Mouse (Mus musculus): ENCODE results near the gene Pcgf6.

The Pcgf6 gene

GRCm38 (mm10) chr19:47050271-47051032, at the start of gene Pcgf6:
Pcgf6 (minus strand) TSS chr19:47050906.
- in situ Hi-C loops (cut with MboI, MseI): loop anchor here in 1 of 2 experiments (25.0 kb wide), 1 partner anchor 1263 kb away; the partner anchor contains the start of gene Mgea5

GRCm38 (mm10) chr19:47090550-47091156, 39.9 kb upstream of the Pcgf6 start, which contains the start of the genes Usmg5 and Pdcd11:
Usmg5 (minus strand) TSS chr19:47090647.
Pdcd11 (plus strand) TSS chr19:47090768.
- in situ Hi-C loops (cut with MboI, MseI): loop anchor here in 1 of 2 experiments (5.0 kb wide), 1 partner anchor 1318 kb away; no protein-coding TSS in a partner anchor

- in situ Hi-C loops (cut with MboI, MseI): loop anchor here in 1 of 2 experiments (5.0 kb wide), 1 partner anchor 1318 kb away; no protein-coding TSS in a partner anchor
These were observed 39.2 kb upstream of the Pcgf6 start for GRCm38 (mm10) chr19:47089718-47090525.

- in situ Hi-C loops (cut with MboI, MseI): no loop called here
These were observed 37.5 kb upstream of the Pcgf6 start for GRCm38 (mm10) chr19:47088226-47088625.

GRCm38 (mm10) chr19:47067924-47068611, 17.4 kb upstream of the Pcgf6 start:
- in situ Hi-C loops (cut with MboI, MseI): loop anchor here in 1 of 2 experiments (25.0 kb wide), 1 partner anchor 1281 kb away; the partner anchor contains the start of gene Mgea5

- in situ Hi-C loops (cut with MboI, MseI): loop anchor here in 1 of 2 experiments (25.0 kb wide), 1 partner anchor 1280 kb away; the partner anchor contains the start of gene Mgea5
These were observed 16.6 kb upstream of the Pcgf6 start, which contains the start of gene Taf5 for GRCm38 (mm10) chr19:47067096-47067882. Taf5 (plus strand) TSS chr19:47067746.

- in situ Hi-C loops (cut with MboI, MseI): loop anchor here in 1 of 2 experiments (25.0 kb wide), 1 partner anchor 1279 kb away; the partner anchor contains the start of gene Mgea5
These were observed 15.2 kb upstream of the Pcgf6 start for GRCm38 (mm10) chr19:47065860-47066259.

- in situ Hi-C loops (cut with MboI, MseI): loop anchor here in 1 of 2 experiments (25.0 kb wide), 1 partner anchor 1270 kb away; the partner anchor contains the start of gene Mgea5
These were observed 7.0 kb upstream of the Pcgf6 start for GRCm38 (mm10) chr19:47057684-47058083.

- in situ Hi-C loops (cut with MboI, MseI): loop anchor here in 1 of 2 experiments (25.0 kb wide), 1 partner anchor 1266 kb away; the partner anchor contains the start of gene Mgea5
These were observed 2.8 kb upstream of the Pcgf6 start for GRCm38 (mm10) chr19:47053471-47053870.

GRCm38 (mm10) chr19:47052927-47053326, 2.2 kb upstream of the Pcgf6 start:
- in situ Hi-C loops (cut with MboI, MseI): loop anchor here in 1 of 2 experiments (25.0 kb wide), 1 partner anchor 1266 kb away; the partner anchor contains the start of gene Mgea5

GRCm38 (mm10) chr19:47049840-47050239, 866 bp downstream of the Pcgf6 start:
- in situ Hi-C loops (cut with MboI, MseI): loop anchor here in 1 of 2 experiments (10.0 to 25.0 kb wide), 2 partner anchors 475 to 1263 kb away; partner anchors contain the start of genes Arl3, Mgea5 and Sfxn2

- in situ Hi-C loops (cut with MboI, MseI): loop anchor here in 1 of 2 experiments (10.0 kb wide), 1 partner anchor 474 kb away; the partner anchor contains the start of genes Arl3 and Sfxn2
These were observed 1.6 kb downstream of the Pcgf6 start for GRCm38 (mm10) chr19:47049061-47049460.

GRCm38 (mm10) chr19:47047236-47047833, 3.4 kb downstream of the Pcgf6 start:
- in situ Hi-C loops (cut with MboI, MseI): loop anchor here in 1 of 2 experiments (10.0 kb wide), 1 partner anchor 473 kb away; the partner anchor contains the start of genes Arl3 and Sfxn2

- in situ Hi-C loops (cut with MboI, MseI): loop anchor here in 1 of 2 experiments (10.0 kb wide), 1 partner anchor 472 kb away; the partner anchor contains the start of genes Arl3 and Sfxn2
These were observed 4.4 kb downstream of the Pcgf6 start for GRCm38 (mm10) chr19:47046343-47046742.

- in situ Hi-C loops (cut with MboI, MseI): loop anchor here in 1 of 2 experiments (10.0 kb wide), 1 partner anchor 469 kb away; the partner anchor contains the start of genes Arl3 and Sfxn2
These were observed 7.1 kb downstream of the Pcgf6 start for GRCm38 (mm10) chr19:47043608-47044007.

- in situ Hi-C loops (cut with MboI, MseI): loop anchor here in 1 of 2 experiments (10.0 kb wide), 1 partner anchor 466 kb away; the partner anchor contains the start of genes Arl3 and Sfxn2
These were observed 9.8 kb downstream of the Pcgf6 start for GRCm38 (mm10) chr19:47040720-47041473.

GRCm38 (mm10) chr19:47036596-47036995, 14.1 kb downstream of the Pcgf6 start:
- in situ Hi-C loops (cut with MboI, MseI): no loop called here

- in situ Hi-C loops (cut with MboI, MseI): no loop called here
These were observed 15.8 kb downstream of the Pcgf6 start for GRCm38 (mm10) chr19:47034916-47035315.
